Mouse (Mus musculus) lung, adult 10 weeks (tissue): Measurements from ENCODE around the gene Gm12789. TPM values are rescaled to one million over a fixed set of nuclear protein-coding genes. Genes with fewer than 3 reads are reported as not detected.

Experiments used
- polyA plus RNA-seq: library from polyadenylated mRNA; stranded (reverse); fragments of 350-450 nt; fragmentation: Illumina TruSeq; extraction: RNeasy Lipid Tissue Mini Kit (QIAGEN cat#74804); gene quantifications from one replicate; pipeline ENCODE4 v1.2.3, GENCODE M21; 2014; ENCODE audit warnings: low read depth, low replicate concordance; ENCODE audit not compliant: insufficient read depth

Gene Gm12789
- not detected for polyA plus RNA-seq

GRCm38 (mm10) chr4:101986326-101986725 lies at the start of gene Gm12789:
TSS of gene Gm12789 (plus strand) at chr4:101986626.

GRCm38 (mm10) chr4:101940107-101940506 lies 46.3 kb upstream of the Gm12789 start, which contains the start of gene Gm12794:
TSS of gene Gm12794 (plus strand) at chr4:101940407.

GRCm38 (mm10) chr4:101980949-101981348 lies 5.5 kb upstream of the Gm12789 start, which contains the start of gene Gm12790:
TSS of gene Gm12790 (minus strand) at chr4:101981049.

Other genes with a start within 250 kb of the Gm12789 start
- not detected for gene B020004J07Rik, start 142.6 kb upstream of the Gm12789 start, polyA plus RNA-seq
- not detected for gene C130073F10Rik, start 92.8 kb upstream of the Gm12789 start, polyA plus RNA-seq
- not detected for gene Gm12800, start 77.5 kb upstream of the Gm12789 start, polyA plus RNA-seq
- not detected for gene Gm12794, start 46.2 kb upstream of the Gm12789 start, polyA plus RNA-seq
- not detected for gene Gm12790, start 5.6 kb upstream of the Gm12789 start, polyA plus RNA-seq
- 35.5 TPM for gene Pde4b, start 100.9 kb downstream of the Gm12789 start, polyA plus RNA-seq